Mouse (Mus musculus): ENCODE measurements around the gene Gm15097.
"Not testable (repeated sequence)": the region's sequence is repeated elsewhere in the genome, so short reads cannot be mapped to it uniquely, and the experiment has no call there.

Gene Gm15097

DNA sequence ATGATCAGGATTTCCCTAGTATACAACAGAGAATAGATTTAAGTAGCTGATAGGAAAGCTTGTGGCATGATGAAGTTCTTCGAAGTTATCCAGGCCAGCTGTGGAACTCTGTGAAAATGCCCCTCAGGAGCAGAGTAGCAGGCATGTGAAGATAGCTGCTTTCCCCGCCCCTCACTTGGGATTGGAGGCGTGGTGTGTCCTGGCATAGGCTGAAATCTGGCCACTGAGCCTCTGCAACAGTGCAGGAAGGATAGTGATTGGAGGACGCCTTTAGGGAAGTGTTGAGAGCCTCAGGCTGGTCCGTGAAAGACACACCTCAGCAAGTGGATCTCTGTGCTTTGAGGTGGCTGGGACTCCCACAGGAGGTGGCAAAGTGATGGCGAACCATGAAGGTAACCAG is at the start of gene Gm15097:
Gm15097 (plus strand) TSS at position 301 of the 400 bp plus-strand sequence.
- DNase-seq, result not testable (repeated sequence)

DNA sequence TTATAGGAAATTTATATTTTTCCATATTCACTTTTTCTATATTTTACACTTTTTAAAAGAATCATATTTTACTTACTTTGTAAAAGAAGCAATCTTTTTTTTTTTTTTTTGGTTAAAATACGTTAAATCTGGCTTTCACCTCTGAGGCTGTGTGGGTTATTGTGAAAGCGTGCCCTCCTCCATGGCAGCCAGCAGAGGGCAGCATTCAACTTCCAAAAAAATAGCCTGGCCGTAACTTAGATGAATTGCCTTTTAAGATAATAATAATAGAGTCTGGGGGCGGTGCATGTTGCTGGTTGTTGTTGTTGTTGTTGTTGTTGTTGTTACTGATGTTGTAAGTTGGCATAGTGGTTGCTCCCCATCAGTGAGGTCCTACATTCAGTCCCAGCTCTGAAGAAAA is 21.4 kb upstream of the Gm15097 start:
- not testable (repeated sequence) for DNase-seq

DNA sequence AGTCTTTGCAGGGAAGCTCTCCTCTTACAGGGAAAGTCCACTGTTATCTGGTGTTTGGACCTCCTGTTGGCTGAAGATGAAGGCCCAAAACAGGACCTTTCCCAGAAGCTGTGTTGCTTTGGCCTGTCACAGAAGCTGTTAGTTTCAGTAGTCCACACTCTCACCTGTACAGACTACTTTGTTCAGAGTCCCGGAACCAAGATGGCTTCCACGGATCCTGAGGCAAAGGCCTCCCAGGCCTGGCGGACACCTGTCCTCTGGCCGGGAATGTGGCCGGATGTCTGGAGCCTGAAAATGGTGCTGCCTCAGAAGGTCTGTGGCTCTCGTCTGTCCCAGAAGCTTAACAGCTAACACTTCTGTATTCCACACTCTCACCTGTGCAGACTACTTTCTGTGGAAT is 26.9 kb downstream of the Gm15097 start:
- not testable (repeated sequence) for DNase-seq
